Mouse (Mus musculus): ENCODE data around the gene Fam222b. TPM values are rescaled to one million over a fixed set of nuclear protein-coding genes. Genes with fewer than 3 reads are reported as not detected.

Gene Fam222b
- polyA plus RNA-seq, 1 experiment: 12.5 TPM

DNA sequence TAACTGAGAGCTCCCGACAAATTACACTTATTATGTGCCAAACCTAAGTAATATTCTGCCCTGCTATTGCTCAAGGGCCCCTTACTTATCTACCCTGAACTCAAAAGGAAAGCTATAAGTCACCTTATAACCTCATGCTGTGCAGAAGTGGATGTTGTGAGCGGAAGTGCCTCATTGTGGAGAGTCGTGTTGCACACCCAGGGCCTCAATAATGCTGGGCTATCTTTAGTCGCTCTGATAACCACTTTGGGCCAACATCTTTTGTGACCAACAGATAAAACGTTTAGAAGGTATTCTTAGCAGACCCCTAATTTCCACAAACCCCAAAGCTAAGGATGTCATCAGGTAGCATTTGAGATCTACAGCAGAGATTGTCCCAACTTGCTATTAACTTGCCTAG lies 46.2 kb downstream of the Fam222b start:
- H3K36me3 ChIP-seq (ENCODE audit: control insufficient read depth, insufficient read depth, low read length): peaks cover 8% of the 10 kb centered on the region
- no peaks in the 10 kb centered on the region for H3K4me1 ChIP-seq (ENCODE audit: control insufficient read depth, insufficient read depth, insufficient read length)
- DNase-seq (ENCODE audit: low read depth in 1 of 2, low spot score in 2 of 2): no peak
- no peak overlapping the region for H3K27ac ChIP-seq (ENCODE audit: insufficient read depth, low read length)
- no peak overlapping the region for H3K4me3 ChIP-seq (ENCODE audit: extremely low read depth, insufficient read depth, insufficient read length)
- H3K27me3 ChIP-seq (ENCODE audit: control insufficient read depth, insufficient read depth, low read length): no peaks in the 10 kb centered on the region
- TF ChIP-seq CTCF (IDR thresholded peaks at IDR 0.05; ENCODE audit: extremely low read depth, insufficient read depth, insufficient read length, insufficient replicate concordance): no peak
- TF ChIP-seq POLR2A (IDR thresholded peaks at IDR 0.05; ENCODE audit: low read depth, low read length): no peak
- 60% methylated on average over 5 of the region's 5 CpGs for WGBS

- no peak for TF ChIP-seq POLR2A (IDR thresholded peaks at IDR 0.05; ENCODE audit: low read depth, low read length)
- TF ChIP-seq CTCF (IDR thresholded peaks at IDR 0.05; ENCODE audit: extremely low read depth, insufficient read depth, insufficient read length, insufficient replicate concordance): no peak
- Histone ChIP-seq H3K27ac (ENCODE audit: insufficient read depth, low read length) (no peak overlapping the region), H3K4me1 (ENCODE audit: control insufficient read depth, insufficient read depth, insufficient read length) (no peaks in the 10 kb centered on the region)
Measured at GRCm38 (mm10) chr11:78143520-78143919, 49.1 kb downstream of the Fam222b start.

GRCm38 (mm10) chr11:78146168-78146567 lies 51.7 kb downstream of the Fam222b start:
- peaks cover 8% of the 10 kb centered on the region for H3K36me3 ChIP-seq (ENCODE audit: control insufficient read depth, insufficient read depth, low read length)
- DNase-seq (ENCODE audit: low read depth in 1 of 2, low spot score in 2 of 2): no peak
- H3K27ac ChIP-seq (ENCODE audit: insufficient read depth, low read length): no peak overlapping the region
- no peaks in the 10 kb centered on the region for H3K27me3 ChIP-seq (ENCODE audit: control insufficient read depth, insufficient read depth, low read length)
- no peaks in the 10 kb centered on the region for H3K4me1 ChIP-seq (ENCODE audit: control insufficient read depth, insufficient read depth, insufficient read length)
- TF ChIP-seq POLR2A (IDR thresholded peaks at IDR 0.05; ENCODE audit: low read depth, low read length) (no peak), CTCF (IDR thresholded peaks at IDR 0.05; ENCODE audit: extremely low read depth, insufficient read depth, insufficient read length, insufficient replicate concordance) (no peak)
- WGBS: 91% methylated on average over 5 of the region's 5 CpGs
- no peak overlapping the region for H3K4me3 ChIP-seq (ENCODE audit: extremely low read depth, insufficient read depth, insufficient read length)

More at GRCm38 (mm10) chr11:78143520-78143919, 49.1 kb downstream of the Fam222b start:
- 94% methylated on average over 2 of the region's 2 CpGs for whole genome bisulfite sequencing
- no peak for DNase-seq (ENCODE audit: low read depth in 1 of 2, low spot score in 2 of 2)
- no peaks in the 10 kb centered on the region for H3K27me3 ChIP-seq (ENCODE audit: control insufficient read depth, insufficient read depth, low read length)
- peaks cover 8% of the 10 kb centered on the region for H3K36me3 ChIP-seq (ENCODE audit: control insufficient read depth, insufficient read depth, low read length)
- H3K4me3 ChIP-seq (ENCODE audit: extremely low read depth, insufficient read depth, insufficient read length): no peak overlapping the region

DNA sequence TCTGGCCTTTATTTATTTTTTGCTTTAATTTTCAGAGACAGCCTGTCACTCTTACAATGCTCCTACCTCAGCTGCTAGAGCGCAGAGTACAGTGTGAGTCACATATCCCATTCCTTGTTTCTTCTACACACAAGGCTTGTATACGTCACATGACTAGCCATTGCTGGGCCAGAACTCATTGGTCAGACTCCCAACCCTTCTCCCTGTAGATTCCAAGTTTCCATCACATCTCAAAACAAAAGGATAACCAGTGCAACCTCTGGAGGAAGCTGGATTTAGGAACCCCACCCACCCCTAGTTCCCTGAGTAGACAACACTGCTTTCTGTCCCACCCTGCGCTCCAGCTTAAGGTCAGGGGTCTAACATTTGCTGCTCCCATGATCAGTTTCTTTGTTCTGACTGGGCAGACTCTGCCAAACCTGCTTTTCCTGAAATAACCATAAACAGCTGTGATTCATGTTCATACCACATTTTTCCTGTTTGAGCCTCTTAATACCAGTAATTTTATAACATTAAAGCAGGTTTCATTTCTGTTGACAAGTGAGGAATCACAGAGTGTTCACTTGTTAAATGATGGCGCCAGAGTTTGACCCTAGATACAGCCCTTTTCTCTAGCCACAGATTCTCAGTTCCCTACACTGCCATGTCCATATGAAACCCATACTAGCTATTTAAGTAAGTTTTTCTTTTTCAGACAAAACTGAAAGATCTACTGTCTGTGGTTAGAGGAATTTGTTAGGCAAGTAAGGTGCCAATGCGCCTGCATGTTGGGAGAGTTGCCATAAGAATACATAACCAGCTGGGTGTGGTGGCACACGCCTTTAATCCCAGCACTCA lies 52.5 kb downstream of the Fam222b start:
- H3K4me3 ChIP-seq (ENCODE audit: extremely low read depth, insufficient read depth, insufficient read length): no peak overlapping the region
- H3K27me3 ChIP-seq (ENCODE audit: control insufficient read depth, insufficient read depth, low read length): no peaks in the 10 kb centered on the region
- no peak for DNase-seq (ENCODE audit: low read depth in 1 of 2, low spot score in 2 of 2)
- H3K4me1 ChIP-seq (ENCODE audit: control insufficient read depth, insufficient read depth, insufficient read length): no peaks in the 10 kb centered on the region
- H3K36me3 ChIP-seq (ENCODE audit: control insufficient read depth, insufficient read depth, low read length): peaks cover 8% of the 10 kb centered on the region
- H3K27ac ChIP-seq (ENCODE audit: insufficient read depth, low read length): no peak overlapping the region
- 89% methylated on average over 6 of the region's 6 CpGs for WGBS
- no peak for TF ChIP-seq CTCF (IDR thresholded peaks at IDR 0.05; ENCODE audit: extremely low read depth, insufficient read depth, insufficient read length, insufficient replicate concordance)
- TF ChIP-seq POLR2A (IDR thresholded peaks at IDR 0.05; ENCODE audit: low read depth, low read length): no peak

- WGBS: 61% methylated on average over 1 of the region's 1 CpGs
- TF ChIP-seq CTCF (IDR thresholded peaks at IDR 0.05; ENCODE audit: extremely low read depth, insufficient read depth, insufficient read length, insufficient replicate concordance) (0 out of 2 replicates have a peak, but pooled peaks have one; percentile 6), POLR2A (IDR thresholded peaks at IDR 0.05; ENCODE audit: low read depth, low read length) (no peak)
- Histone ChIP-seq H3K27me3 (ENCODE audit: control insufficient read depth, insufficient read depth, low read length) (no peaks in the 10 kb centered on the region), H3K4me1 (ENCODE audit: control insufficient read depth, insufficient read depth, insufficient read length) (no peaks in the 10 kb centered on the region), H3K36me3 (ENCODE audit: control insufficient read depth, insufficient read depth, low read length) (peaks cover 10% of the 10 kb centered on the region), H3K27ac (ENCODE audit: insufficient read depth, low read length) (no peak overlapping the region), H3K4me3 (ENCODE audit: extremely low read depth, insufficient read depth, insufficient read length) (no peak overlapping the region)
- DNase-seq (ENCODE audit: low read depth in 1 of 2, low spot score in 2 of 2): no peak
Measured at GRCm38 (mm10) chr11:78151161-78151560, 56.7 kb downstream of the Fam222b start.

GRCm38 (mm10) chr11:78152299-78153231 lies 58.1 kb downstream of the Fam222b start:
- H3K36me3 ChIP-seq (ENCODE audit: control insufficient read depth, insufficient read depth, low read length): peaks cover 10% of the 10 kb centered on the region
- H3K27ac ChIP-seq (ENCODE audit: insufficient read depth, low read length): no peak overlapping the region

More at GRCm38 (mm10) chr11:78152299-78153231, 58.1 kb downstream of the Fam222b start:
- no peak overlapping the region for H3K4me3 ChIP-seq (ENCODE audit: extremely low read depth, insufficient read depth, insufficient read length)
- WGBS: 88% methylated on average over 9 of the region's 9 CpGs
- no peaks in the 10 kb centered on the region for H3K27me3 ChIP-seq (ENCODE audit: control insufficient read depth, insufficient read depth, low read length)
- DNase-seq (ENCODE audit: low read depth in 1 of 2, low spot score in 2 of 2): no peak
- TF ChIP-seq POLR2A (IDR thresholded peaks at IDR 0.05; ENCODE audit: low read depth, low read length) (no peak), CTCF (IDR thresholded peaks at IDR 0.05; ENCODE audit: extremely low read depth, insufficient read depth, insufficient read length, insufficient replicate concordance) (no peak)
- no peaks in the 10 kb centered on the region for H3K4me1 ChIP-seq (ENCODE audit: control insufficient read depth, insufficient read depth, insufficient read length)

All from spleen, adult 2 months (tissue).